Mouse (Mus musculus): Measurements from ENCODE around the gene Map2k6. TPM values are rescaled to one million over a fixed set of nuclear protein-coding genes. Genes with fewer than 3 reads are reported as not detected.

Gene Map2k6
- total and polyA plus RNA-seq, 3 experiments: 1.9 to 3.2 TPM; not detected in 1

DNA sequence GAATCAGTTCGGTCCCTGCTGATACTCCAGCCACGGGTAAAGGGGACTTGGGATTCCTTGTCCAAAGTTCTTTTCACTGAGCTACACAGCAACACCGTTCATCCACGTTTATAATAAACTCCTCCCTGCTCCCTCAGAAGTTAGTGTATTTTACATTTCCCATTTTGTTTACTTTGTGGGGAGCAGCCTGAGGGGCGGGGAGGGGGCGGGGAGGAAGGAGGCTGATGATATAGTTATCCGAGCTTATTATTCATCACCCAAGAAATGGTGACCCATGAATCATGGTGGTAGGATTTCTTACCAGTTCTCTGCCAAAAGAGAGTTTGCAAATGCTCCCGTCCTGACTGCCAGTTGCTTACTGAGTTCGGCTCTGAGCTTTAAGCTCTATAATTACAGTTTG lies 6.7 kb downstream of the Map2k6 start:
- H3K27me3 ChIP-seq (ENCODE audit: control insufficient read depth in 1 of 2, insufficient read depth in 2 of 2, low read length in 2 of 2): no peaks in the 10 kb centered on the region
- TF ChIP-seq MXI1 (IDR thresholded peaks at IDR 0.05; ENCODE audit: low read depth, low read length): no peak
- TF ChIP-seq ZMIZ1 (IDR thresholded peaks at IDR 0.05; ENCODE audit: low read depth, low read length): no peak
- no peak for TF ChIP-seq HCFC1 (IDR thresholded peaks at IDR 0.05; ENCODE audit: low read depth, low read length)
- no peak for TF ChIP-seq EP300 (IDR thresholded peaks at IDR 0.05; ENCODE audit: low read depth in 1 of 2, low read length in 2 of 2)
- TF ChIP-seq MYC (IDR thresholded peaks at IDR 0.05; ENCODE audit: low read depth, low read length): no peak
- TF ChIP-seq USF1 (IDR thresholded peaks at IDR 0.05; ENCODE audit: low read depth, low read length): no peak
- no peak for TF ChIP-seq NRF1 (IDR thresholded peaks at IDR 0.05; ENCODE audit: insufficient read depth, low read depth, low read length, poor library complexity, severe bottlenecking)
- no peak for TF ChIP-seq MAZ (IDR thresholded peaks at IDR 0.05; ENCODE audit: low read depth, low read length)
- no peak for TF ChIP-seq RCOR1 (IDR thresholded peaks at IDR 0.05; ENCODE audit: low read depth, low read length)
- no peak overlapping the region for H3K27ac ChIP-seq (ENCODE audit: control insufficient read depth, low read depth, low read length)
- no peaks in the 10 kb centered on the region for H3K9me3 ChIP-seq (replicated peaks; ENCODE audit: insufficient read depth, low read length)
- no peaks in the 10 kb centered on the region for H3K79me2 ChIP-seq (ENCODE audit: control insufficient read depth, insufficient read depth, low read length, poor library complexity)
- DNase-seq (ENCODE audit: low read depth, low spot score): no peak
- H3K4me3 ChIP-seq (ENCODE audit: control insufficient read depth in 1 of 2, insufficient read depth in 1 of 2, low read depth in 2 of 2, low read length in 2 of 2): no peak overlapping the region
- H3K9ac ChIP-seq (ENCODE audit: control insufficient read depth, low read depth, low read length, poor library complexity, severe bottlenecking): no peak overlapping the region
- H3K36me3 ChIP-seq (ENCODE audit: control insufficient read depth in 1 of 2, insufficient read depth in 2 of 2, low read length in 2 of 2): peaks cover 0 to 2% of the 10 kb centered on the region in 2 experiments; a peak in 2 of 4 replicates
- no peaks in the 10 kb centered on the region for H3K4me1 ChIP-seq (ENCODE audit: control insufficient read depth in 1 of 2, insufficient read depth in 2 of 2, low read length in 2 of 2)

DNA sequence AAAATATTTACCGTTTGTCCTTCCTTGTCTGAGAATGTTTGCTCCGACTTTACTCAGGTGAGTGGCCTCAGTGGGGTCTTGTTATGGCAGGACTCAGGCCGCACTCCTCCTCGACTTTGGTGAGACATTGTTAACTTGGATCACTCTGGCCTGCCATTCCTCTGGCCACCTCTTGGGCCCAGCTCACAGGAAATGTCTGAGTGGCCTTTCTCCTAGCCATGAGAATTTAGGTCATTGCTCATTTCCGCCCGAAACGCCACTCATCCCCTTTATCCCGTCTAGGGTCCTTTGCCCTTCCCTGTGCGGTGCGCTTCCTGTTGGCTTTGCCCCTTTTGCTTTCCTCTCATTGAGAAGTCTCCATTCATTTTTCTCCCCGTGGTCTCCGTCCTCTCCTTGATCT lies 10.2 kb downstream of the Map2k6 start:
- Histone ChIP-seq H3K27me3 (ENCODE audit: control insufficient read depth in 1 of 2, insufficient read depth in 2 of 2, low read length in 2 of 2) (no peaks in the 10 kb centered on the region), H3K4me1 (ENCODE audit: control insufficient read depth in 1 of 2, insufficient read depth in 2 of 2, low read length in 2 of 2) (no peaks in the 10 kb centered on the region), H3K9ac (ENCODE audit: control insufficient read depth, low read depth, low read length, poor library complexity, severe bottlenecking) (no peak overlapping the region), H3K79me2 (ENCODE audit: control insufficient read depth, insufficient read depth, low read length, poor library complexity) (no peaks in the 10 kb centered on the region), H3K9me3 (replicated peaks; ENCODE audit: insufficient read depth, low read length) (no peaks in the 10 kb centered on the region), H3K4me3 (ENCODE audit: control insufficient read depth in 1 of 2, insufficient read depth in 1 of 2, low read depth in 2 of 2, low read length in 2 of 2) (no peak overlapping the region), H3K36me3 (ENCODE audit: control insufficient read depth in 1 of 2, insufficient read depth in 2 of 2, low read length in 2 of 2) (no peaks in the 10 kb centered on the region), H3K27ac (ENCODE audit: control insufficient read depth, low read depth, low read length) (no peak overlapping the region)
- DNase-seq (ENCODE audit: low read depth, low spot score): no peak
- no peak for TF ChIP-seq GATA1 (IDR thresholded peaks at IDR 0.05; ENCODE audit: low read depth, low read length)
- no peak for TF ChIP-seq TBP (IDR thresholded peaks at IDR 0.05; ENCODE audit: low read depth, low read length)
- no peak for TF ChIP-seq RCOR1 (IDR thresholded peaks at IDR 0.05; ENCODE audit: low read depth, low read length)
- TF ChIP-seq POLR2A (IDR thresholded peaks at IDR 0.05; ENCODE audit: control insufficient read depth in 1 of 2, insufficient read depth in 1 of 2, low read depth in 1 of 2, low read length in 2 of 2, poor library complexity in 1 of 2): no peak
- TF ChIP-seq MAFK (IDR thresholded peaks at IDR 0.05; ENCODE audit: borderline replicate concordance, low read depth, low read length): no peak
- TF ChIP-seq ZMIZ1 (IDR thresholded peaks at IDR 0.05; ENCODE audit: low read depth, low read length): no peak
- TF ChIP-seq MYC (IDR thresholded peaks at IDR 0.05; ENCODE audit: low read depth, low read length): no peak
- TF ChIP-seq RAD21 (IDR thresholded peaks at IDR 0.05; ENCODE audit: low read depth, low read length): no peak
- TF ChIP-seq TAL1 (IDR thresholded peaks at IDR 0.05; ENCODE audit: low read length): no peak
- no peak for TF ChIP-seq NRF1 (IDR thresholded peaks at IDR 0.05; ENCODE audit: insufficient read depth, low read depth, low read length, poor library complexity, severe bottlenecking)
- TF ChIP-seq ZC3H11A (IDR thresholded peaks at IDR 0.05; ENCODE audit: low read depth, low read length): no peak

All from MEL (cell line).